Mouse (Mus musculus) monocyte, adult 59 days (primary cell): ENCODE measurements around the gene Phf14. TPM values are rescaled to one million over a fixed set of nuclear protein-coding genes. Genes with fewer than 3 reads are reported as not detected.

ENCODE experiments used
- total RNA-seq, 2 experiments: library from RNA; stranded (reverse); gene quantifications; one replicate each; pipeline ENCODE4 v1.2.4; 2023

Gene Phf14
- 10 to 100 TPM; 49.9 to 56.0 TPM for total RNA-seq

GRCm38 (mm10) chr6:11907269-11908032, at the start of gene Phf14, which contains the start of gene Ndufa4:
TSS of gene Phf14 (plus strand) at chr6:11907809.
TSS of gene Ndufa4 (minus strand) at chr6:11907497.

Other genes with a start within 250 kb of the Phf14 start
- 100 to 1,000 TPM; 168 to 172 TPM for gene Ndufa4, start 312 bp upstream of the Phf14 start, total RNA-seq